Mouse (Mus musculus) heart, embryonic 11.5 days (tissue): ENCODE measurements around the gene Lyrm1. TPM values are rescaled to one million over a fixed set of nuclear protein-coding genes. Genes with fewer than 3 reads are reported as not detected.

Experiments
- ATAC-seq: fragments of 200-750 bp; cut with Nextera tagmentation; replicated peaks from 2 replicates; pipeline ENCODE4 v1.8.0; 2017; ENCODE audit warnings: moderate library complexity; ENCODE audit not compliant: insufficient number of reproducible peaks, low FRiP score, low TSS enrichment
- H3K27ac ChIP-seq: fragments of 300-500 bp; sonication (generic); 2 replicates; pipeline ENCODE4 v1.5.1; 2014; ENCODE audit warnings: mild to moderate bottlenecking, low read depth, low read length
- H3K27me3 ChIP-seq: fragments of 300-500 bp; sonication (generic); 2 replicates; pipeline ENCODE4 v1.6.1; 2014; ENCODE audit warnings: mild to moderate bottlenecking, low read length, mixed read lengths; ENCODE audit not compliant: control insufficient read depth, insufficient read depth
- H3K36me3 ChIP-seq: fragments of 300-500 bp; sonication (generic); 2 replicates; pipeline ENCODE4 v1.6.1; 2014; ENCODE audit warnings: mild to moderate bottlenecking, low read length, moderate library complexity, mixed read lengths; ENCODE audit not compliant: control insufficient read depth, insufficient read depth
- H3K4me1 ChIP-seq: fragments of 300-500 bp; sonication (generic); 2 replicates; pipeline ENCODE4 v1.6.1; 2014; ENCODE audit warnings: low read length; ENCODE audit not compliant: control insufficient read depth, insufficient read depth
- H3K4me2 ChIP-seq: fragments of 300-500 bp; sonication (generic); 2 replicates; pipeline ENCODE4 v1.6.1; 2014; ENCODE audit warnings: mild to moderate bottlenecking, moderate library complexity
- H3K4me3 ChIP-seq: fragments of 300-500 bp; sonication (generic); 2 replicates; pipeline ENCODE4 v1.5.1; 2014; ENCODE audit warnings: low read depth, low read length
- H3K9ac ChIP-seq: fragments of 300-500 bp; sonication (generic); 2 replicates; pipeline ENCODE4 v1.6.1; 2014; ENCODE audit warnings: mild to moderate bottlenecking, low read depth, low read length, moderate library complexity
- H3K9me3 ChIP-seq: fragments of 300-500 bp; sonication (generic); replicated peaks from 2 replicates; pipeline ENCODE4 v1.6.1; 2016; ENCODE audit warnings: low read length; ENCODE audit not compliant: control insufficient read depth
- WGBS: fragments of 180-500 bp; shearing (Covaris S2); extraction: QIAGEN DNeasy Blood & Tissue Kit; methylation state at CpG from one replicate; pipeline ENCODE4 v1.1.7; 2014; ENCODE audit not compliant: insufficient replicate concordance; 5-methylcytosine and 5-hydroxymethylcytosine counted together
- polyA plus RNA-seq: library from polyadenylated mRNA; unstranded; fragments of >200 nt; fragmentation: Nextera tagmentation; extraction: Ambion mirVana; gene quantifications from 2 replicates; pipeline ENCODE4 v1.2.1, GENCODE M21; 2014

Lyrm1 gene
- polyA plus RNA-seq, 1 experiment from 2014 or later: 9.4 TPM

- Histone ChIP-seq H3K4me2 (no peak overlapping the region), H3K9me3 (no peaks in the 10 kb centered on the region), H3K4me1 (no peaks in the 10 kb centered on the region), H3K27me3 (no peaks in the 10 kb centered on the region), H3K4me3 (no peak overlapping the region), H3K27ac (no peak overlapping the region), H3K9ac (no peak overlapping the region), H3K36me3 (no peaks in the 10 kb centered on the region)
- no peak for ATAC-seq
- 41% methylated on average over 3 of the region's 3 CpGs for whole genome bisulfite sequencing
Measured at GRCm38 (mm10) chr7:119875776-119876440, 19.8 kb upstream of the Lyrm1 start.

- no peak for ATAC-seq
- Histone ChIP-seq H3K4me2 (no peak overlapping the region), H3K9ac (no peak overlapping the region), H3K4me1 (no peaks in the 10 kb centered on the region; the same call in 1 of the 2 replicates), H3K4me3 (no peak overlapping the region), H3K9me3 (no peaks in the 10 kb centered on the region), H3K27ac (no peak overlapping the region), H3K27me3 (no peaks in the 10 kb centered on the region), H3K36me3 (no peaks in the 10 kb centered on the region)
- 89% methylated on average over 4 of the region's 4 CpGs for WGBS
Measured at GRCm38 (mm10) chr7:119879171-119879570, 16.5 kb upstream of the Lyrm1 start.

GRCm38 (mm10) chr7:119880345-119880744, 15.3 kb upstream of the Lyrm1 start:
- 84% methylated on average over 5 of the region's 5 CpGs for WGBS
- no peak overlapping the region for H3K4me3 ChIP-seq
- no peak for ATAC-seq

GRCm38 (mm10) chr7:119881229-119881628, 14.4 kb upstream of the Lyrm1 start:
- no peak for ATAC-seq
- 78% methylated on average over 2 of the region's 2 CpGs for WGBS

More at GRCm38 (mm10) chr7:119880345-119880744, 15.3 kb upstream of the Lyrm1 start:
- no peak overlapping the region for H3K27ac ChIP-seq
- H3K27me3 ChIP-seq: no peaks in the 10 kb centered on the region
- H3K36me3 ChIP-seq: no peaks in the 10 kb centered on the region
- H3K4me2 ChIP-seq: no peak overlapping the region
- no peaks in the 10 kb centered on the region; the same call in 1 of the 2 replicates for H3K4me1 ChIP-seq
- no peaks in the 10 kb centered on the region for H3K9me3 ChIP-seq
- H3K9ac ChIP-seq: no peak overlapping the region

GRCm38 (mm10) chr7:119887887-119888286, 7.8 kb upstream of the Lyrm1 start:
- Histone ChIP-seq H3K9me3 (no peaks in the 10 kb centered on the region), H3K4me3 (no peak overlapping the region), H3K9ac (no peak overlapping the region), H3K27ac (no peak overlapping the region), H3K4me2 (no peak overlapping the region), H3K4me1 (no peaks in the 10 kb centered on the region; the same call in 1 of the 2 replicates), H3K36me3 (no peaks in the 10 kb centered on the region), H3K27me3 (no peaks in the 10 kb centered on the region)
- 82% methylated on average over 4 of the region's 4 CpGs for WGBS
- ATAC-seq: no peak

More at GRCm38 (mm10) chr7:119881229-119881628, 14.4 kb upstream of the Lyrm1 start:
- H3K27ac ChIP-seq: no peak overlapping the region
- no peaks in the 10 kb centered on the region for H3K36me3 ChIP-seq
- H3K4me1 ChIP-seq: no peaks in the 10 kb centered on the region; the same call in 1 of the 2 replicates
- no peaks in the 10 kb centered on the region for H3K9me3 ChIP-seq
- no peak overlapping the region for H3K4me2 ChIP-seq
- no peak overlapping the region for H3K9ac ChIP-seq
- no peaks in the 10 kb centered on the region for H3K27me3 ChIP-seq
- H3K4me3 ChIP-seq: no peak overlapping the region

- Histone ChIP-seq H3K27ac (no peak overlapping the region), H3K9ac (no peak overlapping the region), H3K36me3 (no peaks in the 10 kb centered on the region), H3K9me3 (no peaks in the 10 kb centered on the region), H3K27me3 (no peaks in the 10 kb centered on the region), H3K4me1 (peaks cover 14% of the 10 kb centered on the region; the same call in 1 of the 2 replicates), H3K4me3 (no peak overlapping the region), H3K4me2 (no peak overlapping the region)
- WGBS: 82% methylated on average over 1 of the region's 1 CpGs
- ATAC-seq: no peak
Measured at GRCm38 (mm10) chr7:119892198-119892597, 3.5 kb upstream of the Lyrm1 start.

GRCm38 (mm10) chr7:119892742-119893141, 2.9 kb upstream of the Lyrm1 start:
- Histone ChIP-seq H3K27ac (no peak overlapping the region), H3K4me1 (peaks cover 14% of the 10 kb centered on the region; the same call in 1 of the 2 replicates), H3K36me3 (no peaks in the 10 kb centered on the region), H3K27me3 (no peaks in the 10 kb centered on the region), H3K9me3 (no peaks in the 10 kb centered on the region), H3K4me2 (no peak overlapping the region), H3K9ac (no peak overlapping the region), H3K4me3 (no peak overlapping the region)
- 85% methylated on average over 4 of the region's 4 CpGs for WGBS
- ATAC-seq: no peak

- 1% methylated on average over 13 of the region's 15 CpGs for WGBS
- Histone ChIP-seq H3K4me3 (peak overlapping the region; percentile 73), H3K4me2 (peak overlapping the region; percentile 79), H3K36me3 (no peaks in the 10 kb centered on the region), H3K27me3 (no peaks in the 10 kb centered on the region), H3K27ac (peak overlapping the region; percentile 97), H3K4me1 (peaks cover 14% of the 10 kb centered on the region; the same call in 1 of the 2 replicates), H3K9me3 (no peaks in the 10 kb centered on the region), H3K9ac (peak overlapping the region; percentile 80)
- 0 out of 2 replicates have a peak, but pooled peaks have one; percentile 15 for ATAC-seq
Measured at GRCm38 (mm10) chr7:119894818-119895544, 680 bp upstream of the Lyrm1 start.
